Mouse (Mus musculus) WW6 (cell line): ENCODE measurements around the gene Apobec3.

ENCODE experiments used
- DNase-seq: peaks from one replicate; pipeline ENCODE4 v3.0.0-alpha.2; 2013; ENCODE audit warnings: low read depth, low spot score

The Apobec3 gene

DNA sequence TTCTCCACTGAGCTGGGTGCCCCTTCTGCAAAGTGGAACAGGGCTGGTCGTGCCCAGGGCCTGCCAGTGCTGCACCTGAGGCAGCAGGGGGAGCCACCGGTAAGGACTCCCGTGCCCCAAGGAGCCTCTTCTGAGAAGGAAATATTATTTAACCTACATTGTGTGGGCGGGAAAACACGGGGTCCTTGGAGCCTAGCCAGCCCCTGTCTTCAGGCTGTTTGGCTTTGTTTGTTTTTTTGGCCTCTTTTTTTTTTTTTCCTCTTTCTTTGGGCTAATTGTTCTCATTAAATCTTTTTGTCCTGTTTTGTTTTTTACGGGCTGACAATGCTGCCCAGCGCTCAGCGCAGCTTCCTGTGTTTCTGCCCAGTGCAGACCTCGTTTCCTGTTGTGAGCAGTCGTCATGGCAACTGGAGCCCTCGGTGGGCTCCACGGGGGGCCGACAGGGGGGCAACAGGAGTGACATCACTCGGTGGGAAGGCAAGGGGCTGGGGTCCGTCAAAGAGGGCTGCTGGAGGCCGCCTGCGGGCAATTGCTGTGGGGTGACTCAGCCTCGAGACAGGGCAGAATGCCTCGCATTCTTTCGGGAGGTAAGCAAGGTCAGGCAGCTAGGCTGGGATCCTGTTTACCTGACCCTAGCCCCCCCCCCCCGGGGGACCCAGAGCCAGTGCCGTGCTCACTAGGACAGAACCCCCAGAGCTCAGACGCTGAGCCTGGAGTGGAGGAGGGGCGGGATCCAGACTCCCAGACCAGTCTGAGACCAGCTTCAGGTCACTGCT, 59.0 kb downstream of the Apobec3 start:
- DNase-seq = no peak

- no peak for DNase-seq
These were observed 59.8 kb downstream of the Apobec3 start for GRCm38 (mm10) chr15:79951226-79951625.

GRCm38 (mm10) chr15:79951730-79952503, 60.5 kb downstream of the Apobec3 start:
- no peak for DNase-seq

DNA sequence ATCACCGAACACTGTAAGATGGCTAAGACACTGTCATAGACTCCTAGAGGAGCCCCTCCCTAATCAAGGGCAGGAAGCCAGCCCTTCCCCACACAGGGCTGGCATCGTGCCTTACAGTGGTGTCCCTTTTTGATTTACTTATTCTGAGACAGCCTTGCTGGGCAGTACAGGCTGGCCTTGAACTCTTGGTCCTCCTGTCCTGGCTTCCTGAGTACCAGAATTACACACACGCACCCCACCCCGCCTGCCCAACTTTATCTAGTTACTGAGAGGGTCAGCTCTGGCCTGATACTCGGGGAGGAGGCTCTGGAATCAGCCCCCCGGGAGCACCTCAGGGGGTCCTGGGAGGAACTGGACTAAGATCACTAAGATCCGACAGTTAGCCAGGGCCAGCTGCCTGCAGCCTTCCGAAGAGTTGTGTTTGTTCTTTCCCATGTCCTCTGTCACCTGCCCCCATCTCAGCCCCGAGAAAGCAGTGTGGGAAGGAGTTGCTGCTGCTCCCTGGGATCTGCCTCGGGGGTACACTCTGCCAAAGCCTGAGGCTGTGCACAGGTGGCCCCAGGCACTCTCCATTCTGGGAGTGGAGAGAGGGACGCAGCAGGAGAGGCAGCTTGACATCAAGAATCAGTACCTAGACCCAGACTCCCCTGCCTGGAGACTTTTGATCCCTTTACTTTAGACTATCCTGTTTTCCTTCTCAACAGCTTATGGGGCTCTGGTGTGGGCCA, 61.2 kb downstream of the Apobec3 start:
- no peak for DNase-seq

- DNase-seq = no peak
These were observed 62.0 kb downstream of the Apobec3 start for GRCm38 (mm10) chr15:79953470-79953869.

GRCm38 (mm10) chr15:79956559-79956958, 65.1 kb downstream of the Apobec3 start:
- no peak for DNase-seq

DNA sequence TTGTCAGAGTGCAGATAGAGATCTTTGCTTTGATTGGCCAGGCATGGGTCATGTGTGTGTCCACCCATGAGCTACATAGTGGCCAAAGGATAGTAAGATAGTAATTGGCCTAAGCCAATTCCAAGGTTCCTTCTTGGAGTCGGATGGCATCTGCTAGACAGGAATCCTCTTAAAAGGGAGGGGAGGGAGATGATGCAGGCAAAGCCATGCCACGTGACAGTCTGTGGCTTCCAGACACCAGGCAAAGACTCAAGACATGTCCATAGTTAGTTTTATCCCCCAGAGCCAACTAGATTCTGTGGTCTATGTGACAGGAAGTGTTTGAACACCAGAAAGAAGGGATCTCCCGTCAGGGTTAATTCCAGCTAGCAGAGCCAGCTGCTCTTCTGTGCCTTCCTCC, 67.0 kb downstream of the Apobec3 start:
- no peak for DNase-seq

DNA sequence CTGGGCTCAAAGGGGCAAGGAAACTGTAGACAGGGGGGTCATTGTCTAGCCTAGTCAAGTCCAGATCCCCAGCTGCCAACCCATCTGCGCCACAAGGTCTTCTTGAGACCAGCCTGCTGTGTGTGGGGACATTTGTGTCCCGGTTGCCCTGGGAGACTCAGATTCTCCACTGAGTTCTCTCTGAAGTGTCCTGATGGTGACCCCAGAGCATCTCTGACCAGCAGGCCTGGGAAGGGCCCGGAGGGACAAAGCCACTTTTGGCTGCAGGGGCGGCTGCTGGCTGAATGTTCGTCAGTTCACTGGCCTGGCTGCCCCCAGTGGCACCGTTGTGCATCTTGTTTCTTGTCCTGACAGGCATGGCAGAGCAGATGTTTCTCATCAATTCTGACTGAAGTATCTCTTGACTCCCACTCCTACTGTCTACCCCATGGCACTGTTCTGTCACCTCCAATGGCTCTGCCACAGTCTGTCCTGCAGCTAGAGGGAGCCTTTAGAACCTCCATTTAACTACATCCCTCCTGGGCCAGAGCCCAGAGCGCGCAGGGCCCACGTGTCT, 70.0 kb downstream of the Apobec3 start:
- DNase-seq = no peak

- no peak for DNase-seq
These were observed 71.2 kb downstream of the Apobec3 start for GRCm38 (mm10) chr15:79962661-79963060.

DNA sequence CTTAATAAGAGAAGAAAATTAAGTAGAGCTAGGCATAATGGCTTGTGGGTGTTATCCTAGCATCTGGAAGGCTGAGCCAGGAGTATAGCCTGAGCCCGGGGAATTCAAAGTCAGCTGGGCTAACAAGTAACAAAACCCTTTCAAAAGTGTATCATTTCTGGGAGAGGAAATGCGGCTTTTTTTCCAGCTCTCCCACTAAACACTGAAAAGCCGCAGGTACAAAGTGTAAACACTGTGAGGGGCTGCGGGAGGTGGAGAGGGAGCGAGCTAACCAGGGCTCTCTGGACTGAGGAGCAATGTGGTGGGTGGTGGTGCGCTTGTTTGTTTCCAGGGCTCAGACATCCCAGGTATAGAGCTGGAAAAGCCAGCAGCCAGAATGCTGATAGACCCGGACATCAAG, 72.9 kb downstream of the Apobec3 start:
- no peak for DNase-seq
